Mouse (Mus musculus) C2C12 (cell line): ENCODE measurements around the gene Hist1h2bp. TPM values are rescaled to one million over a fixed set of nuclear protein-coding genes. Genes with fewer than 3 reads are reported as not detected.
"Not testable (repeated sequence)": the region's sequence is repeated elsewhere in the genome, so short reads cannot be mapped to it uniquely, and the experiment has no call there.

ENCODE experiments used
- H3K27me3 ChIP-seq: one replicate; pipeline ENCODE4 v1.6.1; 2011; ENCODE audit not compliant: control insufficient read depth, insufficient read depth, insufficient read length
- H3K36me3 ChIP-seq: one replicate; pipeline ENCODE4 v1.6.1; 2011; ENCODE audit not compliant: control insufficient read depth, insufficient read depth
- H3K4me3 ChIP-seq: one replicate; pipeline ENCODE4 v1.5.1; 2011; ENCODE audit warnings: mild to moderate bottlenecking, control low read depth; ENCODE audit not compliant: poor library complexity, insufficient read depth, severe bottlenecking
- H3K79me2 ChIP-seq: one replicate; pipeline ENCODE4 v1.6.1; 2011; ENCODE audit not compliant: control insufficient read depth, insufficient read depth
- H3K79me3 ChIP-seq: one replicate; pipeline ENCODE4 v1.6.1; 2011; ENCODE audit warnings: low read depth, control low read depth
- H3ac ChIP-seq: one replicate; pipeline ENCODE3; 2011; ENCODE audit warnings: low read depth; ENCODE audit not compliant: control insufficient read depth, insufficient read length
- CEBPB ChIP-seq: IDR thresholded peaks from one replicate; pipeline ENCODE4 v1.6.1; 2011; ENCODE audit warnings: low read depth, mild to moderate bottlenecking, control low read depth, moderate library complexity
- CTCF ChIP-seq: IDR thresholded peaks from one replicate; pipeline ENCODE4 v1.5.1; 2011; ENCODE audit not compliant: control insufficient read depth, insufficient read depth, insufficient read length
- FOSL1 ChIP-seq: IDR thresholded peaks from one replicate; pipeline ENCODE4 v1.8.0; 2011; ENCODE audit warnings: mild to moderate bottlenecking, low read length; ENCODE audit not compliant: poor library complexity, insufficient read depth, severe bottlenecking
- MAX ChIP-seq: IDR thresholded peaks from one replicate; pipeline ENCODE4 v1.6.1; 2011; ENCODE audit warnings: mild to moderate bottlenecking, control low read depth
- MYOD1 ChIP-seq: IDR thresholded peaks from one replicate; pipeline ENCODE4 v1.6.1; 2011; ENCODE audit warnings: low read depth; ENCODE audit not compliant: control insufficient read depth, insufficient read length
- MYOG ChIP-seq: IDR thresholded peaks from one replicate; pipeline ENCODE4 v1.6.1; 2011; ENCODE audit not compliant: control insufficient read depth, insufficient read length; ENCODE audit errors: extremely low read depth
- USF1 ChIP-seq: IDR thresholded peaks from one replicate; pipeline ENCODE4 v1.6.1; 2011; ENCODE audit warnings: low read depth, mild to moderate bottlenecking, control low read depth, moderate library complexity
- polyA plus RNA-seq: library from polyadenylated mRNA; unstranded; fragments of >200 nt; fragmentation: generic; extraction: Trizol; gene quantifications from one replicate; pipeline ENCODE4 v1.2.1, GENCODE M21; 2012; ENCODE audit warnings: missing spikeins

Hist1h2bp gene
- polyA plus RNA-seq, 1 experiment = 2.6 TPM

DNA sequence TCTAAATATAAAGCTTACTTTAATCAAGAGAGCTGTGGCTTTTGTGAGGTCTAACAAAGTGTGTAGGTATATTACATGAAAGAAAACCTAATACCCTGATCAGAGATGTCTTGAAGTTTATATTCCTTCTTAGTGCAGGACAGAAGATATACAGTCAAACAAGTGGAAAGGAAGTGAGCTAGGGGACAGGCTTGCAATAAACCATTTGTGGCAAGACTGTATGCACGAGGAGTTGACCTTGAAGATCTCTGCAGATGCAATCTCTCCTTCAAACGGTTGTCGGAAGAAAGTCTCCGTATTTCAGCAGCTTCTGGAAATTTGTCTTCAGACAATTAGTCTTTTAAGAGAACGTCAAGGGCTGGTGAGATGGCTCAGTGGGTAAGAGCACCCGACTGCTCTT lies 2.7 kb downstream of the Hist1h2bp start:
- H3K79me3 ChIP-seq = no peaks in the 10 kb centered on the region
- H3K4me3 ChIP-seq = no peak overlapping the region
- no peak overlapping the region for H3ac ChIP-seq
- no peaks in the 10 kb centered on the region for H3K27me3 ChIP-seq
- H3K79me2 ChIP-seq = no peaks in the 10 kb centered on the region
- TF ChIP-seq FOSL1 (no peak), MYOG (no peak), USF1 (no peak), MAX (no peak), CEBPB (no peak), MYOD1 (no peak), CTCF (no peak)
- H3K36me3 ChIP-seq = no peaks in the 10 kb centered on the region

DNA sequence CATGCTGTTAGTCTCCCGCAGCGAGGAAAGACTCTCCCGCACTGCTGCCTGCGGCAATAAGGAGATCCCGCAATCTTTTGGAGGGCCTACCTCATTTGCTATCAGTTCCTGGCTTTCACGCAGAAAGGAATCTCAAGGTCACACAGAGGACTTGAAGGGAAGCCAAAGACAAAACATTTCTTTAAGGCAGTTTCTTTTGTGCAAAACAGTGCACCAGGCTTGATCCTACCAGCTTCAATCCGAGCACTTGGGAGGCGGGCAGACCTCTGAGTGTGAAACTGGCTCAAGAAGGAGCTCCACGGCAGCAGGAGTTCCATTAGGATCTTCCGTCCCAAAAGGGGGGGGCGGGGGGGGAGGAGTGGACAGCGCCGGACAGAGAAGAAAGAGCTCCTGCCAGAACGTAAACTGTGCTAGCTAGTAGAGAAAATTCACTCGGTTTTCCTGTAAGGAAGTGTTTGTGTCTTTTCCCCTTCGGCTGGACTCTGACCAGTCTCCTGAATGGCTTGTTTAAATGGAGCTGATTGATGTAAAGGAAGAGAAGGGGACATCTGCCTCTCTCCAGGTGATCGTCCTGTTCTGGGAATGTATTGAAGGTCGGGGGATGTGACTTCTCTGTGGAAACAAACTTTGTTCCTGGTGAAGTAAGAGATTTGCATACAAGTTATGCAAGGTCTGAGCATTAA lies 3.5 kb downstream of the Hist1h2bp start:
- TF ChIP-seq FOSL1 = no peak
- TF ChIP-seq CTCF = no peak
- TF ChIP-seq USF1 = no peak
- TF ChIP-seq MAX = no peak
- no peaks in the 10 kb centered on the region for H3K36me3 ChIP-seq
- no peaks in the 10 kb centered on the region for H3K79me2 ChIP-seq
- no peaks in the 10 kb centered on the region for H3K27me3 ChIP-seq
- no peaks in the 10 kb centered on the region for H3K79me3 ChIP-seq
- no peak overlapping the region for H3K4me3 ChIP-seq
- H3ac ChIP-seq = no peak overlapping the region

- Histone ChIP-seq H3K4me3 (no peak overlapping the region), H3K79me2 (no peaks in the 10 kb centered on the region), H3K79me3 (no peaks in the 10 kb centered on the region), H3K27me3 (no peaks in the 10 kb centered on the region), H3ac (no peak overlapping the region), H3K36me3 (no peaks in the 10 kb centered on the region)
- TF ChIP-seq MYOD1 (no peak), CTCF (no peak), MYOG (no peak), MAX (no peak)
Observed at GRCm38 (mm10) chr13:21795584-21795983, 8.3 kb downstream of the Hist1h2bp start.

DNA sequence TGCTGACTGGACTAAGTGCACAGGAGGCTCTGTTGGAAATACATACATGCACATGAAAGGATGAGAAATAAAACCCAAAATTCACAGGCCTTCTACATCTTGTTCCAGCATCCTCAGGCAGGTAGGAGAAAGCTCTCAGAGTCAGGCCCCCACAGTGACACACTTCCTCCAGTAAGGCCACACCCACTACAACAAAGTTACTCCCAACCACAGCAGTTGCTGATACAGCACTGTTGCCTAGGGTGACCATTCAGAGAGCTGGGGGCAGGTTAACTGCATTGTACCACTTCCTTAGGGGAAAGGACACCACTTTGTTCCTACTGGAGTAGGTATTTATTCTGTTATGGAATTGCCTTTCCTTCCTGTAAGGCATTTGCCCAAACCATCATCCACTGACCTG lies 9.9 kb downstream of the Hist1h2bp start:
- not testable (repeated sequence) for H3K79me2 ChIP-seq, H3K79me3 ChIP-seq, H3K27me3 ChIP-seq, H3ac ChIP-seq, H3K36me3 ChIP-seq, H3K4me3 ChIP-seq

GRCm38 (mm10) chr13:21803058-21803457 lies 15.8 kb downstream of the Hist1h2bp start:
- H3K4me3 ChIP-seq, H3ac ChIP-seq, H3K27me3 ChIP-seq, H3K79me2 ChIP-seq, H3K36me3 ChIP-seq, H3K79me3 ChIP-seq: not testable (repeated sequence)

- not testable (repeated sequence) for H3K27me3 ChIP-seq
Observed at GRCm38 (mm10) chr13:21810073-21810472, 22.8 kb downstream of the Hist1h2bp start, which contains the start of the genes Hist1h2bq and Hist1h2ao. Gene Hist1h2bq (minus strand): TSS chr13:21810197. Gene Hist1h2ao (plus strand): TSS chr13:21810465.

GRCm38 (mm10) chr13:21811074-21811473 lies 23.8 kb downstream of the Hist1h2bp start:
- not testable (repeated sequence) for H3K79me3 ChIP-seq, H3K4me3 ChIP-seq, H3K36me3 ChIP-seq, H3ac ChIP-seq, H3K79me2 ChIP-seq, H3K27me3 ChIP-seq

More at GRCm38 (mm10) chr13:21810073-21810472, 22.8 kb downstream of the Hist1h2bp start, which contains the start of the genes Hist1h2bq and Hist1h2ao:
- H3K36me3 ChIP-seq, H3K79me2 ChIP-seq, H3K4me3 ChIP-seq, H3K79me3 ChIP-seq, H3ac ChIP-seq: not testable (repeated sequence)

GRCm38 (mm10) chr13:21811539-21811938 lies 24.3 kb downstream of the Hist1h2bp start, which contains the start of gene Hist1h4m:
Gene Hist1h4m (plus strand): TSS chr13:21811746.
- H3K4me3 ChIP-seq, H3ac ChIP-seq, H3K36me3 ChIP-seq, H3K79me2 ChIP-seq, H3K79me3 ChIP-seq, H3K27me3 ChIP-seq: not testable (repeated sequence)
